Mouse (Mus musculus) lung, embryonic 15.5 days (tissue): ENCODE results near the gene Snx6. TPM values are rescaled to one million over a fixed set of nuclear protein-coding genes. Genes with fewer than 3 reads are reported as not detected.

Experiments
- polyA plus RNA-seq: library from polyadenylated mRNA; unstranded; fragments of >200 nt; fragmentation: Nextera tagmentation; extraction: Ambion mirVana; gene quantifications from 2 replicates; pipeline ENCODE4 v1.2.1, GENCODE M21; 2015

Gene Snx6
- polyA plus RNA-seq, 1 experiment from 2014 or later, result 174 TPM

Other genes with a start within 250 kb of the Snx6 start
- gene Sptssa, start 139.1 kb downstream of the Snx6 start, polyA plus RNA-seq, result 192 and 200 TPM in 2 replicates
- gene Eapp, start 99.8 kb downstream of the Snx6 start, polyA plus RNA-seq, result 54.9 and 57.5 TPM in 2 replicates
- gene Cfl2, start 67.2 kb upstream of the Snx6 start, polyA plus RNA-seq, result 178 and 182 TPM in 2 replicates
- gene Gm20403, start 190.8 kb upstream of the Snx6 start, polyA plus RNA-seq, result not detected in 2 replicates
- gene Baz1a, start 218.6 kb upstream of the Snx6 start, polyA plus RNA-seq, result 20.1 and 24.8 TPM in 2 replicates